8 mouse cellular contexts compared by ENCODE assay signal in the genomic region with DNA sequence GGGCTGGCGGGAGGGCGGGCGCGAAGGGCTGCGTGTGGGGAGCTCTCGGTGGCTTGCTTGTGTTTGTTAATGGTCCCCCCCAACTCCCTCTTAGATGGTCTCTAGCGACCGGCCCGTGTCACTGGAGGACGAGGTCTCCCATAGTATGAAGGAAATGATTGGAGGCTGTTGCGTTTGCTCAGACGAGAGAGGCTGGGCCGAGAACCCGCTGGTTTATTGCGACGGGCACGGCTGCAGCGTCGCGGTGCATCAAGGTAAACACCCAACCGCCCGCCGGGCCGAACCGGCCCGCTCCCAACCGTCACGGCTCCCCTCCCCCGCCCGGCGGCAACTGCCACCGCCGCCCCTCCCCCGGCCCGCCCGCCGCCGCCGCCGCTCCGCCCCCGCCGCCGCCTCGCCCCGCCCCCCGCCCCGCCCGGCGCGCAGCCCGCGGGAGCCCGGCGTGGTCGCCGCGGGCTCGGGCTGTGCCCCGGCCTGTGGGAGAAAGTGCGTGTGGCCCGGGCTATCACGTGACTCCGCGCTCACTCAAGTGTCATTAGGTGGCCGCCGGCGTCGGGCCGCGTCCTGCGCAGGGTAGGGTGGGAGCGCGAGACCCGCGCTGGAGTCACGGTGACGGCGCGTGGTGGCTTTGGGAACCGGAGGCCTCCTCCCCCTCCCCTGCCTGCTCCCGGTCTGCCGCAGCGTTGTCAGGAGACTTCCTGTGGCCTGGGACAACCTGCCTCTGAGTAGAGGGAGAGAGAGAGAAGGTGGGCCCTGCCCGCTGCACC. TPM values are rescaled to one million over a fixed set of nuclear protein-coding genes. Genes with fewer than 3 reads are reported as not detected.
DNase-seq lines count a peak whose midpoint lies in the region; ATAC-seq and TF ChIP-seq lines count a peak whose summit lies in the region.

No protein-coding gene starts in this region.

- peak; percentile 82 to 87 for DNase-seq in heart, postnatal 14 days
- DNase-seq in layer of hippocampus, adult 18-20 months (ENCODE audit: low spot score in 2 of 2) = peak; percentile 47 to 69
- peak; percentile 80 for DNase-seq in lung, adult 2 months
- peak; percentile 73 for DNase-seq in thymus, adult 2 months

- WGBS in forebrain, embryonic 13.5 days = under 1% methylated on average over 63 of the region's 85 CpGs
- WGBS in lung, adult 2 months = 1% methylated on average over 59 of the region's 85 CpGs
- WGBS in neural tube, embryonic 15.5 days = under 1% methylated on average over 56 of the region's 85 CpGs
- WGBS in thymus, adult 2 months = under 1% methylated on average over 64 of the region's 85 CpGs

- H3K27ac ChIP-seq in ES-Bruce4 (ENCODE audit: insufficient read depth, low read length) = peak overlapping the region; percentile 80
- peak overlapping the region; percentile 100 for H3K27ac ChIP-seq in forebrain, embryonic 13.5 days
- H3K27ac ChIP-seq in neural tube, embryonic 15.5 days (replicated peaks) = peak overlapping the region; percentile 98
- peak overlapping the region; percentile 70 for H3K27ac ChIP-seq in thymus, adult 2 months (ENCODE audit: control insufficient read depth, insufficient read depth, low read length)

- H3K27me3 ChIP-seq in ES-Bruce4 (ENCODE audit: control insufficient read depth, insufficient read depth, low read length, poor library complexity, severe bottlenecking) = no peaks in the 10 kb centered on the region
- H3K27me3 ChIP-seq in forebrain, embryonic 13.5 days = no peaks in the 10 kb centered on the region
- H3K27me3 ChIP-seq in neural tube, embryonic 15.5 days (replicated peaks) = no peaks in the 10 kb centered on the region
- no peaks in the 10 kb centered on the region for H3K27me3 ChIP-seq in thymus, adult 2 months (ENCODE audit: control insufficient read depth, insufficient read depth, low read length)

- H3K4me1 ChIP-seq in ES-Bruce4 (ENCODE audit: control insufficient read depth, insufficient read depth, low read length) = no peaks in the 10 kb centered on the region
- H3K4me1 ChIP-seq in forebrain, embryonic 13.5 days = peaks cover 18% of the 10 kb centered on the region
- H3K4me1 ChIP-seq in lung, adult 2 months (ENCODE audit: control insufficient read depth, insufficient read depth, low read length) = peaks cover 3% of the 10 kb centered on the region
- H3K4me1 ChIP-seq in neural tube, embryonic 15.5 days = peaks cover 13% of the 10 kb centered on the region
- H3K4me1 ChIP-seq in thymus, adult 2 months (replicated peaks; ENCODE audit: control insufficient read depth, insufficient read depth, low read length) = peaks cover 3% of the 10 kb centered on the region

- 0 out of 2 replicates have a peak, but pooled peaks have one; percentile 40 for TF ChIP-seq EP300 in ES-Bruce4 (IDR thresholded peaks at IDR 0.05; ENCODE audit: insufficient read depth, low read depth, low read length)

- TF ChIP-seq CTCF in ES-Bruce4 (IDR thresholded peaks at IDR 0.05; ENCODE audit: low read depth, low read length) = no peak
- TF ChIP-seq CTCF in lung, adult 2 months (IDR thresholded peaks at IDR 0.05; ENCODE audit: insufficient read depth, low read length) = no peak
- 0 out of 2 replicates have a peak, but pooled peaks have one; percentile 12 for TF ChIP-seq CTCF in thymus, adult 2 months (IDR thresholded peaks at IDR 0.05; ENCODE audit: borderline replicate concordance, control insufficient read depth, extremely low read depth, insufficient read depth, low read length, poor library complexity)

- H3K36me3 ChIP-seq in ES-Bruce4 (ENCODE audit: control insufficient read depth, insufficient read depth, low read length, poor library complexity, severe bottlenecking) = peaks cover 14% of the 10 kb centered on the region
- H3K36me3 ChIP-seq in forebrain, embryonic 13.5 days (ENCODE audit: poor library complexity, severe bottlenecking) = peaks cover 7% of the 10 kb centered on the region; the same call in 1 of the 2 replicates
- H3K36me3 ChIP-seq in neural tube, embryonic 15.5 days = peaks cover 6% of the 10 kb centered on the region; the same call in 1 of the 2 replicates
- H3K36me3 ChIP-seq in thymus, adult 2 months (ENCODE audit: control insufficient read depth, insufficient read depth, low read length) = no peaks in the 10 kb centered on the region; the same call in 1 of the 2 replicates

- H3K4me3 ChIP-seq in ES-Bruce4 (ENCODE audit: low read depth, low read length) = peak overlapping the region; percentile 92
- H3K4me3 ChIP-seq in forebrain, embryonic 13.5 days = peak overlapping the region; percentile 79
- peak overlapping the region; percentile 70 for H3K4me3 ChIP-seq in lung, adult 2 months (replicated peaks; ENCODE audit: extremely low read depth, low read depth, low read length)
- H3K4me3 ChIP-seq in neural tube, embryonic 15.5 days (replicated peaks) = peak overlapping the region; percentile 66
- peak overlapping the region; percentile 93 for H3K4me3 ChIP-seq in thymus, adult 2 months (ENCODE audit: control insufficient read depth, insufficient read depth, low read length)

- peak; percentile 71 for TF ChIP-seq POLR2A in ES-Bruce4 (IDR thresholded peaks at IDR 0.05; ENCODE audit: insufficient read depth, low read length)
- TF ChIP-seq POLR2A in lung, adult 2 months (IDR thresholded peaks at IDR 0.05; ENCODE audit: borderline replicate concordance, extremely low read depth, low read depth, low read length) = peak; percentile 62; the same call in 1 of the 2 replicates
- 0 out of 2 replicates have a peak, but pooled peaks have one; percentile 9 for TF ChIP-seq POLR2A in thymus, adult 2 months (IDR thresholded peaks at IDR 0.05; ENCODE audit: control insufficient read depth, extremely low read depth, insufficient read depth, low read length, poor library complexity)

- intact Hi-C loops in heart, postnatal 14 days (cut with DNase I) = loop anchor here (1.0 to 10.0 kb wide), 2 partner anchors 37 to 140 kb away; no protein-coding TSS in a partner anchor

- H3K9me3 ChIP-seq in ES-Bruce4 (replicated peaks; ENCODE audit: control insufficient read depth, insufficient read depth, low read length, poor library complexity, severe bottlenecking) = no peaks in the 10 kb centered on the region
- H3K9me3 ChIP-seq in forebrain, embryonic 13.5 days (replicated peaks) = no peaks in the 10 kb centered on the region
- H3K9me3 ChIP-seq in neural tube, embryonic 15.5 days (replicated peaks) = no peaks in the 10 kb centered on the region

- peak overlapping the region; percentile 99 for H3K9ac ChIP-seq in ES-Bruce4 (ENCODE audit: low read depth, poor library complexity, severe bottlenecking)
- H3K9ac ChIP-seq in forebrain, embryonic 13.5 days = peak overlapping the region; percentile 98
- peak overlapping the region; percentile 78 for H3K9ac ChIP-seq in neural tube, embryonic 15.5 days (replicated peaks)

- ATAC-seq in cerebellum, adult (ENCODE audit: insufficient number of reproducible peaks, low FRiP score, low TSS enrichment) = peak; percentile 41
- ATAC-seq in forebrain, embryonic 13.5 days = peak; percentile 50
- ATAC-seq in neural tube, embryonic 15.5 days (ENCODE audit: low FRiP score) = peak; percentile 57

- H3K4me2 ChIP-seq in forebrain, embryonic 13.5 days = peak overlapping the region; percentile 88
- peak overlapping the region; percentile 68 for H3K4me2 ChIP-seq in neural tube, embryonic 15.5 days

RNA-seq across cellular contexts. Expression of gene Mllt10, which starts 10.1 kb away (rescaled TPM):
- polyA plus RNA-seq in ES-Bruce4 (2011; ENCODE audit: insufficient read depth, insufficient read length, low read depth, missing spikeins) = 69.6 and 78.9 TPM in 2 replicates
- polyA plus RNA-seq in forebrain, embryonic 13.5 days (2015; fragmentation: Nextera tagmentation; extraction: Ambion mirVana) = 73.5 and 75.3 TPM in 2 replicates
- total RNA-seq in heart, postnatal 14 days (2021) = 10 to 100 TPM; 41.6 to 42.5 TPM
- 10 to 100 TPM; 51.7 to 59.6 TPM for total RNA-seq in layer of hippocampus, adult 18-20 months (2021)
- 27.3 and 34.7 TPM in 2 replicates for polyA plus RNA-seq in lung, adult 2 months (2012; rRNA removed)
- 46.2 and 57.7 TPM in 2 replicates for polyA plus RNA-seq in neural tube, embryonic 15.5 days (2015; fragmentation: Nextera tagmentation; extraction: Ambion mirVana)
- polyA plus RNA-seq in thymus, adult 2 months (2012; rRNA removed) = 75.4 and 90.3 TPM in 2 replicates

RNA-seq across cellular contexts. Expression of gene Skida1, which starts 16.3 kb away (rescaled TPM):
- 0.15 and 0.79 TPM in 2 replicates for polyA plus RNA-seq in ES-Bruce4 (2011; ENCODE audit: insufficient read depth, insufficient read length, low read depth, missing spikeins)
- polyA plus RNA-seq in forebrain, embryonic 13.5 days (2015; fragmentation: Nextera tagmentation; extraction: Ambion mirVana) = 17.2 and 17.9 TPM in 2 replicates
- total RNA-seq in heart, postnatal 14 days (2021) = 1 to 10 TPM; 3.3 to 4.8 TPM
- 10 to 100 TPM; 15.6 to 16.0 TPM for total RNA-seq in layer of hippocampus, adult 18-20 months (2021)
- 1.8 and 2.1 TPM in 2 replicates for polyA plus RNA-seq in lung, adult 2 months (2012; rRNA removed)
- polyA plus RNA-seq in neural tube, embryonic 15.5 days (2015; fragmentation: Nextera tagmentation; extraction: Ambion mirVana) = 3.8 and 5.2 TPM in 2 replicates
- polyA plus RNA-seq in thymus, adult 2 months (2012; rRNA removed) = 0.38 and 0.41 TPM in 2 replicates

RNA-seq across cellular contexts. Expression of gene A930004D18Rik, which starts 27.6 kb away (rescaled TPM):
- polyA plus RNA-seq in ES-Bruce4 (2011; ENCODE audit: insufficient read depth, insufficient read length, low read depth, missing spikeins) = 0.31 and 0.67 TPM in 2 replicates
- polyA plus RNA-seq in forebrain, embryonic 13.5 days (2015; fragmentation: Nextera tagmentation; extraction: Ambion mirVana) = 16.2 and 20.3 TPM in 2 replicates
- total RNA-seq in heart, postnatal 14 days (2021) = 1 to 10 TPM; 3.1 to 4.0 TPM
- total RNA-seq in layer of hippocampus, adult 18-20 months (2021) = 1 to 10 TPM; 3.5 to 5.0 TPM
- polyA plus RNA-seq in lung, adult 2 months (2012; rRNA removed) = 3.3 and 4.4 TPM in 2 replicates
- 8.6 and 13.1 TPM in 2 replicates for polyA plus RNA-seq in neural tube, embryonic 15.5 days (2015; fragmentation: Nextera tagmentation; extraction: Ambion mirVana)
- polyA plus RNA-seq in thymus, adult 2 months (2012; rRNA removed) = 0.37 and 0.75 TPM in 2 replicates

Comparison
In these comparisons a context has a peak if more than half of its experiments do, and no peak if none do; other contexts are left out.
1. Peak in every context shown above with its lines: DNase-seq, ATAC-seq, H3K4me3 ChIP-seq and H3K27ac ChIP-seq.
2. POLR2A ChIP-seq: peak in every context shown above with its lines; median percentile 71 in ES-Bruce4; 62 in lung, adult 2 months; 9 in thymus, adult 2 months.